Mouse (Mus musculus) bone marrow, adult 2 months (tissue): ENCODE measurements around the gene Plod2.

Experiments
- CTCF ChIP-seq: fragments of 200-500 bp; IDR thresholded peaks from 2 replicates; pipeline ENCODE4 v1.5.1; 2011; ENCODE audit warnings: low read length, control low read depth; ENCODE audit not compliant: control insufficient read depth, insufficient read depth
- POLR2A ChIP-seq: fragments of 200-500 bp; IDR thresholded peaks from 2 replicates; pipeline ENCODE4 v1.6.1; 2011; ENCODE audit warnings: low read depth, mild to moderate bottlenecking, control low read depth, low read length, borderline replicate concordance; ENCODE audit not compliant: control insufficient read depth

- TF ChIP-seq POLR2A (no peak), CTCF (no peak)
Measured at GRCm38 (mm10) chr9:92572376-92573108, 30.5 kb downstream of the Plod2 start.
